Mouse (Mus musculus): ENCODE data around the gene Ptpn11.
"Not testable (repeated sequence)": the region's sequence is repeated elsewhere in the genome, so short reads cannot be mapped to it uniquely, and the experiment has no call there.

- TF ChIP-seq POLR2A (IDR thresholded peaks at IDR 0.05; ENCODE audit: low read depth, low read length); CTCF (IDR thresholded peaks at IDR 0.05; ENCODE audit: extremely low read depth, insufficient read depth, insufficient read length, insufficient replicate concordance): not testable (repeated sequence)
Observed at GRCm38 (mm10) chr5:121224020-121224419, 32.8 kb upstream of the Ptpn11 start.

Measured in spleen, adult 2 months (tissue).